Mouse (Mus musculus): ENCODE data around the gene Fdx1. TPM values are rescaled to one million over a fixed set of nuclear protein-coding genes. Genes with fewer than 3 reads are reported as not detected.
A peak's percentile ranks its signal among the peaks of the same experiment; 100 is the strongest.

The Fdx1 gene
- 57.4 and 58.6 TPM in 2 replicates for polyA plus RNA-seq (2012; rRNA removed)

DNA sequence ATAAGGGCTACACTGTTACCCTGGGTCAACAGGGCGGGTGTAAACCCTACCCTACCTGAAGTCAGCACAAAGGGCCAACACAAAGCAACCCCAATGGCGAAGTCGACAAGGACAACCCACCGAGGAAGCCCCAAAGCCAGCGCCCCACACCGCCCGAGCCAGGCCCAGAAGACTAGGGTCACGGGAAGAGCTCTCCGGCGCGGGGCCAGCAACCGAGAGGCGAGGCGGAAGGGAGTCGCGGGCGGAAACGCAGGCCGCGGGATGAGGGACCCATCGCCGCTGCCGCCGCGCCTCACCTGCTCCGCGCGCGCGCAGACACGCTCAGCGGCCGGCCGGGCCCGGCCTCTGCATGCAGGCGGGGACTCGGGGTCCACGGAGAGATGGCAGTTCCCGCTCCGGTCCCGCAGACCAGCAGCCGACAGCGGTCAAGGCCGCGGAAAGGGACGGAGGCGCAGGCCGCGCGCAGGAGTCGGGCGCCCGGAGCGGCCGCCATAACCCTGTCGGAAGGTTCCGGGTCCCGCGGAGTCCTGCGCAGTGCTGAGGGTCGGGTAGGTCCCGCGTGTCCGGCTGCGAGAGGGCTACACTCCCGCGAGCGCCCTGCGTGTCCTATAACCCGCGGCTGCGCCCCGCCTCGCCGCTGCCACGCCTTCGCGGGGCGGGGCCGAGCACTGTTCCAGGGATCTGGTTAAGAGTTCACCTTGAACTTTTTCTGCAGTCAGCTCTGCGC lies at the start of gene Fdx1:
TSS of gene Fdx1 (minus strand) at position 582 of the 727 bp plus-strand sequence.
- no peaks in the 10 kb centered on the region for H3K27me3 ChIP-seq (ENCODE audit: control insufficient read depth, insufficient read depth, low read length)
- peak; percentile 80 for TF ChIP-seq POLR2A (IDR thresholded peaks at IDR 0.05; ENCODE audit: control insufficient read depth, low read depth, low read length)
- TF ChIP-seq CTCF (IDR thresholded peaks at IDR 0.05; ENCODE audit: control insufficient read depth, insufficient read depth, insufficient replicate concordance, low read depth, low read length): no peak
- H3K4me3 ChIP-seq (ENCODE audit: control insufficient read depth, low read depth, low read length): peak within 1 kb of the TSS; percentile 91
- no peaks in the 10 kb centered on the region for H3K4me1 ChIP-seq (ENCODE audit: control insufficient read depth, insufficient read depth, low read length)
- peak within 1 kb of the TSS; percentile 94 for H3K27ac ChIP-seq (ENCODE audit: control insufficient read depth, insufficient read depth, low read depth, low read length)
- H3K36me3 ChIP-seq (ENCODE audit: control insufficient read depth, insufficient read depth, low read length): no peaks in the 10 kb centered on the region

DNA sequence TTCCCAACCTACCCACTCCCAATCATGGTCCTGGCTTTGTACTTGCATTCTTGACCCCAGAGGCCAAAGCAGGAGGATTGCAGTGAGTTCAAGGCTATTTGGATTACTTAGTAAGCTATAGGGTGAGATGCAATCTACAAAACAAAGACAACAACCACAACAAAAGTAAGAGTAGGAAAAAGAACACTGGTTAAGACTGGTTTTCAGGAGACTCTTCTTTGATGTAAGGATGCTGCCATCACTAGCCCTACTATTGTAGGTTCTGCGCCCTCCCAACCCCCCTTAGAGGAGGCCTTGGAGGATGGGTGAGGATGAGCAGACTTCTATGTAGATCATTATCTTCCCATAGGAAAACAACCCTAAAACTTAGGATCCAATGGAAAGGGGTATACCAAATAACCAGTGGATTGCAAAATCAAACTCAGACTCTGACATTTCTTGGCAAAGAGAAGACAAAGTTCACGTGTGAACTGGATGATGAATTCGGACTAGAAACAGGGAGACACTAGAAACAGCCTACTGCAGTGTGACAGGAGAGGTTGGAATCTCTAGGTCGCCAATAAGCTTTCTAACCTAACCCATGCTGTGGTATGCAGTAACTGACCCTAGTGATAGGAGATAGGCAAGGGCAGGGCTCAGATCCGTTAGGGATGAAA lies 49.6 kb upstream of the Fdx1 start:
- Histone ChIP-seq H3K36me3 (ENCODE audit: control insufficient read depth, insufficient read depth, low read length) (no peaks in the 10 kb centered on the region), H3K4me1 (ENCODE audit: control insufficient read depth, insufficient read depth, low read length) (no peaks in the 10 kb centered on the region), H3K27ac (ENCODE audit: control insufficient read depth, insufficient read depth, low read depth, low read length) (no peak overlapping the region), H3K27me3 (ENCODE audit: control insufficient read depth, insufficient read depth, low read length) (no peaks in the 10 kb centered on the region), H3K4me3 (ENCODE audit: control insufficient read depth, low read depth, low read length) (no peak overlapping the region)
- TF ChIP-seq POLR2A (IDR thresholded peaks at IDR 0.05; ENCODE audit: control insufficient read depth, low read depth, low read length) (no peak), CTCF (IDR thresholded peaks at IDR 0.05; ENCODE audit: control insufficient read depth, insufficient read depth, insufficient replicate concordance, low read depth, low read length) (no peak)

DNA sequence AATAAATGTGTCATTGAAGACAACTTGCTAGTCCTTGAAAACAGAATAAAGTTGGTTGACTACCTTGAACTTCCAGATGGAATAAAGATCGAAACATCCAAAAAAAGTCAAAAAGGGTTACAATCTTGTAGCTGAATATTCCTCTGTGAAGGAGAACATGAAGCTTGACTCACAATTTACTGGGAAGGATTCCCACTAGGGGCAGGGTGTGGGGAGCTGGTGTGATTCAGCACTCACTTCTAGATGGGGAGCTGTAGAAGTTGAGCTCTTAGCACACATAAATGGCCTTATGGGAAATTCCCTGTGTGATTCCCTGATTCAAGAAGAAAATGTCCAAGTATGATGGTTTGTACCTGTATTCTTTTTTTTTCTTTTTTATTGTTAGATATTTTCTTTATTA lies 49.0 kb upstream of the Fdx1 start:
- Histone ChIP-seq H3K27ac (ENCODE audit: control insufficient read depth, insufficient read depth, low read depth, low read length) (no peak overlapping the region), H3K4me3 (ENCODE audit: control insufficient read depth, low read depth, low read length) (no peak overlapping the region), H3K36me3 (ENCODE audit: control insufficient read depth, insufficient read depth, low read length) (no peaks in the 10 kb centered on the region), H3K27me3 (ENCODE audit: control insufficient read depth, insufficient read depth, low read length) (no peaks in the 10 kb centered on the region), H3K4me1 (ENCODE audit: control insufficient read depth, insufficient read depth, low read length) (no peaks in the 10 kb centered on the region)
- no peak for TF ChIP-seq POLR2A (IDR thresholded peaks at IDR 0.05; ENCODE audit: control insufficient read depth, low read depth, low read length)

DNA sequence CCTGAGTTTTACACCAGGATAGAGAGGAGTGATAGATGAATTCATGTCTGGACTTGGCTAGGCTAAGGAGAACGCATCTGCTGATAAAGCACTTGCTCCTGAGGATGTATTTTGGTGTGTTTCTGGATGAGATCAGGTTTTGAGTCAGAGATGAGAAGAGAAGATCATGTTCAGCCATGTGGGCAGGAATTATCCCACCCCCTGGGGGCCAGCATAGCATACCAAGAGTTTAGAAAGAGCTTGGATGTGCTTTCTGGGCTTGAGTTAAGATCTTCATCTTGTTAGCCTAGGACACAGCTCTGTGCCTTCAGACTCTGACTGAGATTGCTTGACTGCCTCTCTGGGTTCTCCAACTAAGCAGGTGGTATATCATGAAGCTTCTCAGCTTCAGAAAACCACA lies 45.2 kb upstream of the Fdx1 start:
- H3K27me3 ChIP-seq (ENCODE audit: control insufficient read depth, insufficient read depth, low read length): no peaks in the 10 kb centered on the region
- H3K4me3 ChIP-seq (ENCODE audit: control insufficient read depth, low read depth, low read length): no peak overlapping the region
- no peak overlapping the region for H3K27ac ChIP-seq (ENCODE audit: control insufficient read depth, insufficient read depth, low read depth, low read length)
- no peaks in the 10 kb centered on the region for H3K4me1 ChIP-seq (ENCODE audit: control insufficient read depth, insufficient read depth, low read length)
- TF ChIP-seq POLR2A (IDR thresholded peaks at IDR 0.05; ENCODE audit: control insufficient read depth, low read depth, low read length) (no peak), CTCF (IDR thresholded peaks at IDR 0.05; ENCODE audit: control insufficient read depth, insufficient read depth, insufficient replicate concordance, low read depth, low read length) (no peak)
- H3K36me3 ChIP-seq (ENCODE audit: control insufficient read depth, insufficient read depth, low read length): no peaks in the 10 kb centered on the region

DNA sequence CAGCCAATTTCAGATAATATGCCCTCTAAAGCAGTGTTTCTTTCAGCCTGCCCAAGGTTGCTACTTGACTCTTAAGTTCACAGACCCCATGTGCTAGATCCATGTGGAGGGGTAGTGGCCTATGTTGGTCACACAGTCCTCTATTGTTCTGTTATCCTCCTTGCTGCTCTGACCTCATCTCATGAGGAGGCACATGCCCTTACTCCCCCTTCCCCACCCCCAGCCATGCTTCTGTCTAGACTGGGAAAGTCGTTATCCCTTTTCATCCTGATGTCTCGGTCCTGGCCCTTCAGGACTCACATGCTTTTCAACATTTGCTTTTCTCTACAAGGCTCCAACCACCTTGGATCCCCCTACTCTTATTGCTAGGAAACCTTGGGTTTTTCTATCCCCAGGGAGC lies 44.0 kb upstream of the Fdx1 start:
- H3K27me3 ChIP-seq (ENCODE audit: control insufficient read depth, insufficient read depth, low read length): no peaks in the 10 kb centered on the region
- no peaks in the 10 kb centered on the region for H3K36me3 ChIP-seq (ENCODE audit: control insufficient read depth, insufficient read depth, low read length)
- no peaks in the 10 kb centered on the region for H3K4me1 ChIP-seq (ENCODE audit: control insufficient read depth, insufficient read depth, low read length)
- TF ChIP-seq CTCF (IDR thresholded peaks at IDR 0.05; ENCODE audit: control insufficient read depth, insufficient read depth, insufficient replicate concordance, low read depth, low read length) (no peak), POLR2A (IDR thresholded peaks at IDR 0.05; ENCODE audit: control insufficient read depth, low read depth, low read length) (no peak)
- no peak overlapping the region for H3K27ac ChIP-seq (ENCODE audit: control insufficient read depth, insufficient read depth, low read depth, low read length)
- no peak overlapping the region for H3K4me3 ChIP-seq (ENCODE audit: control insufficient read depth, low read depth, low read length)

DNA sequence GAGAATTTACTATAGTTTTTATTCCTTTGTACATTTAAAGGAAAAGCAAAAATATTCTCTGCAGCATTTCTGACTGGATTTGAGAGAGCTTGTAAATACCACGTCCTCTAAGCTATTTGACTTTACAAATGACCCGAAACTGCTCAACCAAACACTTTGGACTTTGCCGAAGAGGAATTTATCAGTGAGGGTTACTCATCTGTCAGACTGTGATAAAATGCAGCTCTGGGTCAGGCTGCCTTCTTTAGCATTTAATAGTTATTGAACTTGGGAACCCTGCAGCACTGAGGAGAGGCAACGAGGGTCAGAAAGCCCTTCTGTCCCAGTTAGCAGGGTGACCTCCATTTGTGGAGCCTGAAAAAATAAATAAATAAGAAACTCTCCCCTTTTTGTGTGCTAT lies 40.1 kb upstream of the Fdx1 start:
- no peaks in the 10 kb centered on the region for H3K36me3 ChIP-seq (ENCODE audit: control insufficient read depth, insufficient read depth, low read length)
- H3K4me3 ChIP-seq (ENCODE audit: control insufficient read depth, low read depth, low read length): no peak overlapping the region
- H3K4me1 ChIP-seq (ENCODE audit: control insufficient read depth, insufficient read depth, low read length): no peaks in the 10 kb centered on the region
- H3K27ac ChIP-seq (ENCODE audit: control insufficient read depth, insufficient read depth, low read depth, low read length): no peak overlapping the region
- no peak for TF ChIP-seq CTCF (IDR thresholded peaks at IDR 0.05; ENCODE audit: control insufficient read depth, insufficient read depth, insufficient replicate concordance, low read depth, low read length)
- H3K27me3 ChIP-seq (ENCODE audit: control insufficient read depth, insufficient read depth, low read length): no peaks in the 10 kb centered on the region

DNA sequence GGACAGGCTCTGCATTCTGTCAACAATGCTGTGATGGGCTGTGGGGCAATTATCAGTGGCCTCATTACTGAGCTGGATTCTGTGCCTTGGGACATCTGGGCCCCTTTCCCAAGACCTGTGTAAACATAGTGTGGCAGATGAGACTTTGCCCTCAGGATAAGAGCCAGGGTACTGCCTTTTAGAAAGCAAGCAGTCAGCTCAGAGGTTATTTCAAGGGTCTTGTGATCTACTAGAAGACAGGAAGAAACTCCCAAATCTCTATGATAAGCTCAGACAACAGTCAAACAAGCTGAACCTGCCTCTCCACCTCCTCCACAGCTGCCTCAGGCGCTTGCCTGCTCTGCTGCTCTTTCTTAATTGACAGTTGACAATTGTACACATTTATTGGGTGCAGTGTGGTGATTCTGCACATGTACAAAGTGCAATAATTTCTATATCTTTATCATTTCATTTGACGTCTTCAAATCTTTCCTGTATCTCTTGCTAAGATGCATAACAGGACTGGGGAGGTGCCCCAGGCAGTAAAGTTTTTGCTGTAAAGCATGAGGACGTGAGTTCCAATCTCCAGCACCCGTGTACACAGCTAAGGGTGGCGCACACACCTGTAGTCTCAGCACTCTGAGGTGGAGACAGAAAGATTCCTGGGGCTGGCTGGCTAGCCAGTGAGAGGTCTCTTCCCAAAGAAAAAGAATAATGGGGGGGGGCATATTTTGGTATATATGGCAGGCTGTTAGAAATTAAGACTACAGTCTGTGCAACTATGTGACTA lies 32.2 kb upstream of the Fdx1 start:
- H3K36me3 ChIP-seq (ENCODE audit: control insufficient read depth, insufficient read depth, low read length): no peaks in the 10 kb centered on the region
- no peaks in the 10 kb centered on the region for H3K27me3 ChIP-seq (ENCODE audit: control insufficient read depth, insufficient read depth, low read length)
- H3K27ac ChIP-seq (ENCODE audit: control insufficient read depth, insufficient read depth, low read depth, low read length): no peak overlapping the region
- H3K4me3 ChIP-seq (ENCODE audit: control insufficient read depth, low read depth, low read length): no peak overlapping the region
- no peaks in the 10 kb centered on the region for H3K4me1 ChIP-seq (ENCODE audit: control insufficient read depth, insufficient read depth, low read length)
- TF ChIP-seq POLR2A (IDR thresholded peaks at IDR 0.05; ENCODE audit: control insufficient read depth, low read depth, low read length) (no peak), CTCF (IDR thresholded peaks at IDR 0.05; ENCODE audit: control insufficient read depth, insufficient read depth, insufficient replicate concordance, low read depth, low read length) (no peak)

Measured in testis, adult 2 months (tissue).